Mouse (Mus musculus) lung, adult 2 months (tissue): Measurements from ENCODE around the gene Fbxl12.

Experiments
- CTCF ChIP-seq: fragments of 200-500 bp; IDR thresholded peaks from 2 replicates; pipeline ENCODE4 v1.5.1; 2011; ENCODE audit warnings: mild to moderate bottlenecking, low read length, control low read depth; ENCODE audit not compliant: insufficient read depth
- POLR2A ChIP-seq: fragments of 200-500 bp; IDR thresholded peaks from 2 replicates; pipeline ENCODE4 v1.6.1; 2011; ENCODE audit warnings: low read depth, mild to moderate bottlenecking, control low read depth, low read length, borderline replicate concordance; ENCODE audit errors: extremely low read depth

DNA sequence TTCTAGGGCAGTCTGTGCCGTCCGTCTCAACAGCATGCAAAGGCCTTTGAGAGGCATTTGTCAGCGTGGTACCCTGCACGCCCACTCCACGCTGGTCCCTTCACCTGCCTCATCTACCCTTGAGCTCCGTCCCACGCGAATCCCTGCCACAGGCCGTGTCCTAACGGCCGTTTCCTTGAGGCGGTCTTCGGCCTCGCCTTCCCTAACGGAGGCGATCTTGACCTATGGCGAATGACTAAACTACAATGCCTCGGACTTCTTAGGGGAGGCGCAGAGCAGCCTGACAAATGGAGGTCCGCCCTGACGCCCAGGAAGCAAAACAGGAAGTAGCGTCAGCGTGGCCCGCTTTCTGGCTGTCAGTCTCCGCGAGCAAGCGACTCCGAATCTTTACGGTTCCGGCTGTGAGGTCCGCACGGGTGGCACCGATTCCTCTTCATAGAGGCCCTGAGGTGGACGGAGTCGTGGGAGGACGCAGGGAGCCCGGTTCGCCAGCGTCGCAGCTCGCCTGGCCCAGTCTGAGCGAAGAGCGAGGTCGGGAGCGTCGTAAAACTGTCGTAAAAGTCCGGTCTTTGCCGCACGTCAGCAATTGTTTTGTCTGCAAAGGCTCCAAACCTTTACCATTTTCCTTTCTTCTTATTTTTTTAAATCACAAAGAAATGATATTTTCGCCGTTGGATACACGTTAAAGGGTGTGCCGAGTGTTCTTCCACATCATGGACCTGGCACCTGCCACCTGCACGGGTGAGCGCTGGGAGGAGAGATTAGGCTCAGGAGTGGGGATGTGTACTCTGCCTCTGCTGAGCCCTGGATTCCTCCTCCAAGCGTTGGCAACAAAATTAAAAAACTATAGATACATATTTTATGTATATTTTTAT is 37.2 kb downstream of the Fbxl12 start:
- TF ChIP-seq POLR2A (peak; percentile 57; the same call in 1 of the 2 replicates), CTCF (no peak)
